Mouse (Mus musculus) liver, embryonic 12.5 days (tissue): ENCODE measurements around the gene Matn3. TPM values are rescaled to one million over a fixed set of nuclear protein-coding genes. Genes with fewer than 3 reads are reported as not detected.

Experiments used
- ATAC-seq: fragments of 200-750 bp; cut with Nextera tagmentation; 2 replicates; pipeline ENCODE4 v1.8.0; 2017; ENCODE audit warnings: moderate number of reproducible peaks, mild to moderate bottlenecking, moderate library complexity
- H3K27ac ChIP-seq: fragments of 300-500 bp; sonication (generic); 2 replicates; pipeline ENCODE4 v1.5.1; 2016; ENCODE audit warnings: mild to moderate bottlenecking
- H3K27me3 ChIP-seq: fragments of 300-500 bp; sonication (generic); replicated peaks from 2 replicates; pipeline ENCODE4 v1.6.1; 2016; ENCODE audit warnings: mild to moderate bottlenecking, moderate library complexity
- H3K36me3 ChIP-seq: fragments of 300-500 bp; sonication (generic); 2 replicates; pipeline ENCODE4 v1.6.1; 2016; ENCODE audit warnings: mild to moderate bottlenecking, moderate library complexity
- H3K4me1 ChIP-seq: fragments of 300-500 bp; sonication (generic); 2 replicates; pipeline ENCODE4 v1.6.1; 2016
- H3K4me2 ChIP-seq: fragments of 300-500 bp; sonication (generic); 2 replicates; pipeline ENCODE4 v1.6.1; 2016; ENCODE audit warnings: mild to moderate bottlenecking, moderate library complexity
- H3K4me3 ChIP-seq: fragments of 300-500 bp; sonication (generic); 2 replicates; pipeline ENCODE4 v1.5.1; 2016; ENCODE audit warnings: mild to moderate bottlenecking, moderate library complexity
- H3K9ac ChIP-seq: fragments of 300-500 bp; sonication (generic); 2 replicates; pipeline ENCODE4 v1.6.1; 2016; ENCODE audit warnings: mild to moderate bottlenecking, moderate library complexity
- H3K9me3 ChIP-seq: fragments of 300-500 bp; sonication (generic); replicated peaks from 2 replicates; pipeline ENCODE4 v1.6.1; 2016; ENCODE audit warnings: mild to moderate bottlenecking, moderate library complexity
- WGBS: fragments of 180-500 bp; shearing (Covaris S2); methylation state at CpG from one replicate; pipeline ENCODE4 v1.1.7; 2016; ENCODE audit not compliant: insufficient replicate concordance; 5-methylcytosine and 5-hydroxymethylcytosine counted together
- polyA plus RNA-seq: library from polyadenylated mRNA; unstranded; fragments of >200 nt; fragmentation: Nextera tagmentation; extraction: Ambion mirVana; gene quantifications from 2 replicates; pipeline ENCODE4 v1.2.1, GENCODE M21; 2016

The Matn3 gene
- polyA plus RNA-seq: 0.11 and 0.26 TPM in 2 replicates

GRCm38 (mm10) chr12:8947714-8948464, at the start of gene Matn3:
Gene Matn3, plus strand, starts transcription at chr12:8947929.
- Histone ChIP-seq H3K9ac (peak within 1 kb of the TSS; percentile 35), H3K4me2 (peak within 1 kb of the TSS; percentile 74), H3K27me3 (peaks cover 47% of the 10 kb centered on the region), H3K4me1 (peaks cover 14% of the 10 kb centered on the region), H3K27ac (no peak within 1 kb of the TSS), H3K9me3 (no peaks in the 10 kb centered on the region), H3K36me3 (no peaks in the 10 kb centered on the region), H3K4me3 (peak within 1 kb of the TSS; percentile 49)
- 2% methylated on average over 42 of the region's 42 CpGs for WGBS
- ATAC-seq: peak; percentile 42; the same call in 1 of the 2 replicates

GRCm38 (mm10) chr12:8898879-8899785, 48.6 kb upstream of the Matn3 start:
- Histone ChIP-seq H3K27ac (no peak overlapping the region), H3K36me3 (no peaks in the 10 kb centered on the region), H3K4me2 (no peak overlapping the region), H3K9me3 (no peaks in the 10 kb centered on the region), H3K4me1 (peaks cover 10% of the 10 kb centered on the region), H3K9ac (no peak overlapping the region), H3K4me3 (no peak overlapping the region), H3K27me3 (no peaks in the 10 kb centered on the region; the same call in 1 of the 2 replicates)
- ATAC-seq: no peak
- WGBS: 66% methylated on average over 19 of the region's 19 CpGs

GRCm38 (mm10) chr12:8900107-8900698, 47.5 kb upstream of the Matn3 start:
- Histone ChIP-seq H3K9ac (no peak overlapping the region), H3K36me3 (no peaks in the 10 kb centered on the region), H3K9me3 (no peaks in the 10 kb centered on the region), H3K27me3 (no peaks in the 10 kb centered on the region; the same call in 1 of the 2 replicates), H3K4me1 (peaks cover 10% of the 10 kb centered on the region), H3K27ac (no peak overlapping the region), H3K4me2 (no peak overlapping the region), H3K4me3 (no peak overlapping the region)
- 31% methylated on average over 4 of the region's 4 CpGs for WGBS
- ATAC-seq: no peak

GRCm38 (mm10) chr12:8900919-8901663, 46.6 kb upstream of the Matn3 start:
- peaks cover 10% of the 10 kb centered on the region for H3K4me1 ChIP-seq
- H3K4me3 ChIP-seq: no peak overlapping the region
- H3K27ac ChIP-seq: no peak overlapping the region
- ATAC-seq: peak; percentile 49; the same call in 1 of the 2 replicates
- H3K36me3 ChIP-seq: no peaks in the 10 kb centered on the region
- no peaks in the 10 kb centered on the region; the same call in 1 of the 2 replicates for H3K27me3 ChIP-seq
- H3K4me2 ChIP-seq: no peak overlapping the region
- 26% methylated on average over 5 of the region's 5 CpGs for WGBS
- H3K9me3 ChIP-seq: no peaks in the 10 kb centered on the region
- H3K9ac ChIP-seq: no peak overlapping the region

- H3K27ac ChIP-seq: no peak overlapping the region
- no peaks in the 10 kb centered on the region for H3K9me3 ChIP-seq
- H3K4me1 ChIP-seq: peaks cover 10% of the 10 kb centered on the region
- H3K4me2 ChIP-seq: no peak overlapping the region
- 53% methylated on average over 2 of the region's 2 CpGs for WGBS
- H3K4me3 ChIP-seq: no peak overlapping the region
- ATAC-seq: no peak
- H3K36me3 ChIP-seq: no peaks in the 10 kb centered on the region
- no peaks in the 10 kb centered on the region; the same call in 1 of the 2 replicates for H3K27me3 ChIP-seq
- H3K9ac ChIP-seq: no peak overlapping the region
Measured at GRCm38 (mm10) chr12:8901934-8902333, 45.8 kb upstream of the Matn3 start.

- 28% methylated on average over 3 of the region's 3 CpGs for WGBS
- Histone ChIP-seq H3K9me3 (no peaks in the 10 kb centered on the region), H3K4me2 (no peak overlapping the region), H3K36me3 (no peaks in the 10 kb centered on the region), H3K27me3 (no peaks in the 10 kb centered on the region; the same call in 1 of the 2 replicates), H3K9ac (no peak overlapping the region), H3K4me3 (no peak overlapping the region), H3K4me1 (peaks cover 10% of the 10 kb centered on the region), H3K27ac (no peak overlapping the region)
- ATAC-seq: peak; percentile 44
Measured at GRCm38 (mm10) chr12:8902479-8902878, 45.2 kb upstream of the Matn3 start.

GRCm38 (mm10) chr12:8912860-8913685, 34.7 kb upstream of the Matn3 start:
- H3K4me2 ChIP-seq: no peak overlapping the region
- peak; percentile 35; the same call in 1 of the 2 replicates for ATAC-seq
- WGBS: 46% methylated on average over 16 of the region's 16 CpGs
- no peaks in the 10 kb centered on the region for H3K36me3 ChIP-seq
- H3K9ac ChIP-seq: no peak overlapping the region
- no peaks in the 10 kb centered on the region for H3K4me1 ChIP-seq
- H3K9me3 ChIP-seq: no peaks in the 10 kb centered on the region
- H3K27me3 ChIP-seq: no peaks in the 10 kb centered on the region
- H3K4me3 ChIP-seq: no peak overlapping the region
- H3K27ac ChIP-seq: 0 out of 2 replicates have a peak overlapping the region, but pooled peaks have one; percentile 2

- 61% methylated on average over 9 of the region's 9 CpGs for WGBS
- ATAC-seq: no peak
Measured at GRCm38 (mm10) chr12:8913701-8914340, 33.9 kb upstream of the Matn3 start.

GRCm38 (mm10) chr12:8916378-8916777, 31.4 kb upstream of the Matn3 start:
- Histone ChIP-seq H3K4me1 (peaks cover 9% of the 10 kb centered on the region), H3K27ac (no peak overlapping the region), H3K27me3 (no peaks in the 10 kb centered on the region), H3K4me3 (no peak overlapping the region), H3K4me2 (no peak overlapping the region), H3K9me3 (no peaks in the 10 kb centered on the region), H3K36me3 (no peaks in the 10 kb centered on the region), H3K9ac (no peak overlapping the region)
- ATAC-seq: no peak
- 61% methylated on average over 5 of the region's 5 CpGs for WGBS

More at GRCm38 (mm10) chr12:8913701-8914340, 33.9 kb upstream of the Matn3 start:
- H3K36me3 ChIP-seq: no peaks in the 10 kb centered on the region
- H3K9ac ChIP-seq: no peak overlapping the region
- H3K9me3 ChIP-seq: no peaks in the 10 kb centered on the region
- H3K27me3 ChIP-seq: no peaks in the 10 kb centered on the region
- H3K4me2 ChIP-seq: no peak overlapping the region
- H3K27ac ChIP-seq: no peak overlapping the region
- H3K4me3 ChIP-seq: no peak overlapping the region
- no peaks in the 10 kb centered on the region for H3K4me1 ChIP-seq

GRCm38 (mm10) chr12:8919231-8919630, 28.5 kb upstream of the Matn3 start:
- no peak overlapping the region for H3K27ac ChIP-seq
- H3K36me3 ChIP-seq: no peaks in the 10 kb centered on the region
- no peaks in the 10 kb centered on the region for H3K27me3 ChIP-seq
- H3K4me1 ChIP-seq: peaks cover 23% of the 10 kb centered on the region
- no peak for ATAC-seq
- no peak overlapping the region for H3K9ac ChIP-seq
- WGBS: 83% methylated on average over 3 of the region's 3 CpGs
- no peak overlapping the region for H3K4me3 ChIP-seq
- no peaks in the 10 kb centered on the region for H3K9me3 ChIP-seq
- no peak overlapping the region for H3K4me2 ChIP-seq
